Mouse (Mus musculus): ENCODE data around the gene Gm5155. TPM values are rescaled to one million over a fixed set of nuclear protein-coding genes. Genes with fewer than 3 reads are reported as not detected.
"Not testable (repeated sequence)": the region's sequence is repeated elsewhere in the genome, so short reads cannot be mapped to it uniquely, and the experiment has no call there.

The Gm5155 gene
- total RNA-seq (2015), result not detected in 2 replicates
- not detected in 2 replicates for total RNA-seq (2017)

DNA sequence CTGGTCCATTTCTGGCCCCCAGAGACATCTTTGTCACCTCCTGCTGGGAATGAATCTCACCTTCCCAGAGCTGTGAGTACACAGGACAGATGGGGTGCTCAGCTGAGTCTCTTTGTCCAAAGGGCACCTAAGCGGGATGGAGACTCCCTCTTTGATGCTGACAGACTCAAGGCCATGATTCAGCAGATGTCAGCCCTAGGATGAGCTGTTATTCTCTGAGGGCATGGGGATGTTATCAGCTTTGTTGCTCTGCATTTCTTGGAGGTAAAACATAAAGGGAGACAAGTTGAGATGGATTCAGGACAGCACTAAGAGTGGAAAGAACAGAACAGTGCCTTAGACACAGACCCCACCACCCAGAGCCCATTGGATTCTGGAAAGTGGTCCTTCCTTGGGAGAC is at the start of gene Gm5155:
TSS of gene Gm5155 (plus strand) at position 301 of the 400 bp plus-strand sequence.
- ATAC-seq (ENCODE audit: poor library complexity, severe bottlenecking), result no peak

DNA sequence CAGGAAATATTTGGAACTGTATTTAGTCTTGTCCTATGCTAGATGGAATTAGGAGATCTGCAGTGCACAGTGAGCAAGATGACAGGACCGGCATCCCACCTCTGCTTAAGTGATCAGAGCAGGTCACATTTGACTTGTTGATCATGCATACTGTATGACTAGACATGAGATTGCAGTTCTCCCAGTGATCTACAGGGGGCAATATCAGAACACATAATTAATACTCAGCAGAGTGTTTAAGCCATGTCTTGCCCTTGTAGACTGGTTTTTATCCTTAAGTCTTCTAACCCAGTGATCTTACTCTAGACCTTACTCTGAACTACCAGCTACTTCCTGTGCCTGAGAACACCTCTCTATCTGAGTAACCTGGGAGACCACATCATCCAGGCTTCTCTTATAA is 791 bp upstream of the Gm5155 start:
- ATAC-seq (ENCODE audit: poor library complexity, severe bottlenecking), result no peak

DNA sequence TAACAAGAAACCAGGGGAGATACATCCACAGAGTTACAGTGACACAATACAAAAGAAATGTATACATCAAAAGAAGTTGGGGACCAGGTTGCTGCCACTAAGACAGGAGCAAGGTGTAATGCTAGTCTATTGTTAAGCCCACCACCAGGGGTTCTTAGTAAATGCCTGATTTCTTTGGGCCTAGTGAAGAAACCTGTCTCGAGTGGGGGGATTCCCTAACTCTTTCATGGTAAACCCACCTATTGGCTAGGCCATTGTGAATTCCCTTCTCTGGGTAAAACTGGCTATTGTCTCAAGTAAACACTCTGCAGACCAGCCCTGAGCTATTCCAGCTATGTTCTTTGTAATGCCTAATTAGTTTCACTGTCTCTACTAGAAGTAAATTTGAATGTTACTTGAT is 23.8 kb downstream of the Gm5155 start:
- ATAC-seq (ENCODE audit: poor library complexity, severe bottlenecking), result not testable (repeated sequence)

DNA sequence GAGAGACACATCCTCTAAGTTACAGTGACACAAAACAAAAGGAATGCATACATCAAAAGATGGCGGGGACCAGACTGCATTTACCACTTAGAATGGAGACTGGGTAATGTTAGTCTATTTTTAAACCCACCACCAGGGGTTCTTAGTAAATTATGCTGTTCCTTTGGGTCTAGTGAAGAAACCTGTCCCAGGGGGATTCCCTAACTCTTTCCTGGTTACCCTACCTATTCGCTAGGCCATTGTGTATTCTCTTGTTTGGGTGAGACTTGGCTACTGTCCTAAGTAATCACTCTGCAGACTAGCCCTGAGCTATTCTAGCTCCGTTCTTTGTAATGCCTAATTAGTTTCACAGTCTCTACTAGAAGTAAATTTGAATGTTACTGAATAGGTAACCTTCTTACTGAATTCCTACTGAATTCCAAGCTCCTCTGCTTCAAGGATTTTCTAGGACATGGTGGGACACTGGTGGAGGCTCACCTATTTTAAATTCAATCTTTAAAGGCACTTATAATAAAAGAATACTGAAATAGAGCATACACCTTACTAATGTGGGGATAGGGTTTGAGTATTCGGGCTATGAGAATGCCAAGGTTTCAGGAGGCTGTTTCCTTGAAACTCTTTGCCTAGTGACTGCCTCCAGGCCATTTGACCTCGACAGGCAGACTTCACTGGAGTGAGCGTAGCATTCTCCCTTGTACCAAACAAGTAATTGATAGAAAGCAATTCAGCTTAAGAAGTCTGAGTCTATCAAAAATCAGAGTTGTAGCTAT is 31.8 kb downstream of the Gm5155 start:
- ATAC-seq (ENCODE audit: poor library complexity, severe bottlenecking), result no peak

Other genes starting within 250 kb of the Gm5155 start
- gene Ceacam5, start 158.5 kb upstream of the Gm5155 start, total RNA-seq (2015), result not detected in 2 replicates
- gene Ceacam5, start 158.5 kb upstream of the Gm5155 start, total RNA-seq (2017), result not detected in 2 replicates
- not detected in 2 replicates for gene Ceacam14, start 59.1 kb upstream of the Gm5155 start, total RNA-seq (2015)
- not detected in 2 replicates for gene Ceacam14, start 59.1 kb upstream of the Gm5155 start, total RNA-seq (2017)
- not detected in 2 replicates for gene Ceacam11, start 100.4 kb downstream of the Gm5155 start, total RNA-seq (2015)
- not detected in 2 replicates for gene Ceacam11, start 100.4 kb downstream of the Gm5155 start, total RNA-seq (2017)
- not detected in 2 replicates for gene Ceacam13, start 138.1 kb downstream of the Gm5155 start, total RNA-seq (2015)
- gene Ceacam13, start 138.1 kb downstream of the Gm5155 start, total RNA-seq (2017), result not detected in 2 replicates
- gene Ceacam12, start 194.2 kb downstream of the Gm5155 start, total RNA-seq (2015), result not detected in 2 replicates
- gene Ceacam12, start 194.2 kb downstream of the Gm5155 start, total RNA-seq (2017), result not detected in 2 replicates

Data from megakaryocyte, adult 5-6 weeks (primary cell).